Comparison of ENCODE assay signal across 11 mouse cellular contexts in genomic region chr11:34865181-34865580, GRCm38 (mm10). TPM values are rescaled to one million over a fixed set of nuclear protein-coding genes. Genes with fewer than 3 reads are reported as not detected.
A peak's percentile ranks its signal among the peaks of the same experiment; 100 is the strongest.
DNase-seq lines count a peak whose midpoint lies in the region; ATAC-seq lines count a peak whose summit lies in the region.
"Had no signal": no experiment of that assay in that cellular context is flagged by ENCODE, and none has a peak within 500 bp of the region (broad histone marks: within the 10 kb centered on the region; RNA-seq: fewer than 3 reads in every experiment).

No protein-coding gene starts in this region.

- 83% methylated on average over 14 of the region's 14 CpGs for WGBS in midbrain, embryonic 15.5 days

- no peak overlapping the region for H3K4me2 ChIP-seq in midbrain, embryonic 15.5 days
- H3K4me2 ChIP-seq: embryonic facial prominence, embryonic 12.5 days had no signal

- no peaks in the 10 kb centered on the region for H3K27me3 ChIP-seq in midbrain, embryonic 15.5 days (replicated peaks)
- H3K27me3 ChIP-seq: embryonic facial prominence, embryonic 12.5 days had no signal

- no peaks in the 10 kb centered on the region for H3K36me3 ChIP-seq in midbrain, embryonic 15.5 days (replicated peaks)
- H3K36me3 ChIP-seq: embryonic facial prominence, embryonic 12.5 days had no signal

- ATAC-seq in midbrain, embryonic 15.5 days (replicated peaks) = no peak
- ATAC-seq: liver, postnatal 0 days had no signal

- no peaks in the 10 kb centered on the region for H3K4me1 ChIP-seq in midbrain, embryonic 15.5 days
- H3K4me1 ChIP-seq: embryonic facial prominence, embryonic 12.5 days had no signal

- no peak overlapping the region for H3K27ac ChIP-seq in midbrain, embryonic 15.5 days
- H3K27ac ChIP-seq: embryonic facial prominence, embryonic 12.5 days; kidney, postnatal 0 days had no signal

- peak; percentile 33 for DNase-seq in adrenal gland, adult 2 months
- DNase-seq in adrenal gland, postnatal 25 days = no peak
- peak; percentile 14 for DNase-seq in ovary, postnatal 36 days (ENCODE audit: low spot score)
- DNase-seq in ovary, adult 18-20 months (ENCODE audit: low spot score) = no peak
- peak; percentile 58 to 72 for DNase-seq in left cerebral cortex, adult 18-20 months (ENCODE audit: low spot score in 2 of 2)
- peak; percentile 6 for DNase-seq in right cerebral cortex, postnatal 14 days
- no peak for DNase-seq in cerebellum, postnatal 10 days
- DNase-seq: liver, postnatal 0 days had no signal

- H3K4me3 ChIP-seq in midbrain, embryonic 15.5 days = no peak overlapping the region
- H3K4me3 ChIP-seq: embryonic facial prominence, embryonic 12.5 days had no signal

- H3K9me3 ChIP-seq in midbrain, embryonic 15.5 days = no peaks in the 10 kb centered on the region
- H3K9me3 ChIP-seq: embryonic facial prominence, embryonic 12.5 days had no signal

- H3K9ac ChIP-seq in midbrain, embryonic 15.5 days = no peak overlapping the region
- H3K9ac ChIP-seq: embryonic facial prominence, embryonic 12.5 days; liver, postnatal 0 days had no signal

RNA-seq across cellular contexts. Expression of gene Spdl1, which starts 31.7 kb away (rescaled TPM):
- under 1 TPM; 0.73 to 0.86 TPM for total RNA-seq in adrenal gland, adult 2 months (2021)
- polyA plus RNA-seq in adrenal gland, adult 2 months (2012; rRNA removed) = 0.08 TPM in 2 replicates
- total RNA-seq in adrenal gland, postnatal 25 days (2021) = 2.2 and 3.1 TPM in 2 replicates
- under 1 TPM; 0.52 to 0.63 TPM for total RNA-seq in left cerebral cortex, adult 18-20 months (2021)
- polyA plus RNA-seq in midbrain, embryonic 15.5 days (2015; fragmentation: Nextera tagmentation; extraction: Ambion mirVana) = 3.4 and 3.5 TPM in 2 replicates

Comparison
In these comparisons a context has a peak if more than half of its experiments do, and no peak if none do; other contexts are left out.
1. DNase-seq: peak in adrenal gland, adult 2 months (single experiment), ovary, postnatal 36 days (single experiment), left cerebral cortex, adult 18-20 months (2 of 2) and right cerebral cortex, postnatal 14 days (single experiment); none in adrenal gland, postnatal 25 days (single experiment), ovary, adult 18-20 months (single experiment) and cerebellum, postnatal 10 days (0 of 2).